Mouse (Mus musculus): ENCODE measurements around the gene Ulk3. TPM values are rescaled to one million over a fixed set of nuclear protein-coding genes. Genes with fewer than 3 reads are reported as not detected.

Gene Ulk3
- 2.8 TPM for polyA plus RNA-seq (2014; fragmentation: Illumina TruSeq; extraction: RNeasy Lipid Tissue Mini Kit (QIAGEN cat#74804); ENCODE audit: low read depth, low replicate concordance)

GRCm38 (mm10) chr9:57589224-57590126 lies at the start of gene Ulk3:
Gene Ulk3, plus strand, starts transcription at chr9:57589452.

GRCm38 (mm10) chr9:57552139-57552887 lies 36.9 kb upstream of the Ulk3 start, which contains the start of gene Mpi:
Gene Mpi, minus strand, starts transcription at chr9:57552763.

GRCm38 (mm10) chr9:57560861-57561710 lies 28.2 kb upstream of the Ulk3 start, which contains the start of gene Scamp2:
Gene Scamp2, plus strand, starts transcription at chr9:57560943.

GRCm38 (mm10) chr9:57606139-57606851 lies 17.0 kb downstream of the Ulk3 start, which contains the start of gene Cplx3:
Gene Cplx3, minus strand, starts transcription at chr9:57606281.

GRCm38 (mm10) chr9:57620674-57621073 lies 31.4 kb downstream of the Ulk3 start, which contains the start of gene Lman1l:
Gene Lman1l, minus strand, starts transcription at chr9:57620774.

Other genes starting within 250 kb of the Ulk3 start
- gene Ppcdc, start 149.3 kb upstream of the Ulk3 start, polyA plus RNA-seq (2014; fragmentation: Illumina TruSeq; extraction: RNeasy Lipid Tissue Mini Kit (QIAGEN cat#74804); ENCODE audit: low read depth, low replicate concordance): 10.6 TPM
- gene Scamp5, start 121.4 kb upstream of the Ulk3 start, polyA plus RNA-seq (2014; fragmentation: Illumina TruSeq; extraction: RNeasy Lipid Tissue Mini Kit (QIAGEN cat#74804); ENCODE audit: low read depth, low replicate concordance): 3.3 TPM
- gene Rpp25, start 85.4 kb upstream of the Ulk3 start, polyA plus RNA-seq (2014; fragmentation: Illumina TruSeq; extraction: RNeasy Lipid Tissue Mini Kit (QIAGEN cat#74804); ENCODE audit: low read depth, low replicate concordance): not detected
- gene Cox5a, start 68.2 kb upstream of the Ulk3 start, polyA plus RNA-seq (2014; fragmentation: Illumina TruSeq; extraction: RNeasy Lipid Tissue Mini Kit (QIAGEN cat#74804); ENCODE audit: low read depth, low replicate concordance): 732 TPM
- 2.8 TPM for gene Fam219b, start 51.9 kb upstream of the Ulk3 start, polyA plus RNA-seq (2014; fragmentation: Illumina TruSeq; extraction: RNeasy Lipid Tissue Mini Kit (QIAGEN cat#74804); ENCODE audit: low read depth, low replicate concordance)
- gene Mpi, start 36.7 kb upstream of the Ulk3 start, polyA plus RNA-seq (2014; fragmentation: Illumina TruSeq; extraction: RNeasy Lipid Tissue Mini Kit (QIAGEN cat#74804); ENCODE audit: low read depth, low replicate concordance): 4.0 TPM
- 4.7 TPM for gene Scamp2, start 28.5 kb upstream of the Ulk3 start, polyA plus RNA-seq (2014; fragmentation: Illumina TruSeq; extraction: RNeasy Lipid Tissue Mini Kit (QIAGEN cat#74804); ENCODE audit: low read depth, low replicate concordance)
- gene Cplx3, start 16.8 kb downstream of the Ulk3 start, polyA plus RNA-seq (2014; fragmentation: Illumina TruSeq; extraction: RNeasy Lipid Tissue Mini Kit (QIAGEN cat#74804); ENCODE audit: low read depth, low replicate concordance): not detected
- gene Lman1l, start 31.3 kb downstream of the Ulk3 start, polyA plus RNA-seq (2014; fragmentation: Illumina TruSeq; extraction: RNeasy Lipid Tissue Mini Kit (QIAGEN cat#74804); ENCODE audit: low read depth, low replicate concordance): not detected
- 4.0 TPM for gene Csk, start 64.2 kb downstream of the Ulk3 start, polyA plus RNA-seq (2014; fragmentation: Illumina TruSeq; extraction: RNeasy Lipid Tissue Mini Kit (QIAGEN cat#74804); ENCODE audit: low read depth, low replicate concordance)
- gene Cyp1a2, start 94.3 kb downstream of the Ulk3 start, polyA plus RNA-seq (2014; fragmentation: Illumina TruSeq; extraction: RNeasy Lipid Tissue Mini Kit (QIAGEN cat#74804); ENCODE audit: low read depth, low replicate concordance): 231 TPM
- 0.74 TPM for gene Cyp1a1, start 98.5 kb downstream of the Ulk3 start, polyA plus RNA-seq (2014; fragmentation: Illumina TruSeq; extraction: RNeasy Lipid Tissue Mini Kit (QIAGEN cat#74804); ENCODE audit: low read depth, low replicate concordance)
- 2.6 TPM for gene Edc3, start 119.1 kb downstream of the Ulk3 start, polyA plus RNA-seq (2014; fragmentation: Illumina TruSeq; extraction: RNeasy Lipid Tissue Mini Kit (QIAGEN cat#74804); ENCODE audit: low read depth, low replicate concordance)
- gene Clk3, start 176.4 kb downstream of the Ulk3 start, polyA plus RNA-seq (2014; fragmentation: Illumina TruSeq; extraction: RNeasy Lipid Tissue Mini Kit (QIAGEN cat#74804); ENCODE audit: low read depth, low replicate concordance): 24.1 TPM
- 0.50 TPM for gene Arid3b, start 247.3 kb downstream of the Ulk3 start, polyA plus RNA-seq (2014; fragmentation: Illumina TruSeq; extraction: RNeasy Lipid Tissue Mini Kit (QIAGEN cat#74804); ENCODE audit: low read depth, low replicate concordance)